Mouse (Mus musculus) forebrain, postnatal 0 days (tissue): Measurements from ENCODE around the gene Gm10775. TPM values are rescaled to one million over a fixed set of nuclear protein-coding genes. Genes with fewer than 3 reads are reported as not detected.
A peak's percentile ranks its signal among the peaks of the same experiment; 100 is the strongest.

Source experiments
- ATAC-seq: fragments of 200-750 bp; cut with Nextera tagmentation; 2 replicates; pipeline ENCODE4 v1.8.0; 2017; ENCODE audit warnings: mild to moderate bottlenecking, moderate library complexity
- DNase-seq: peaks from one replicate; pipeline ENCODE4 v3.0.0-alpha.2; 2015
- H3K27ac ChIP-seq: fragments of 300-500 bp; sonication (generic); 2 replicates; pipeline ENCODE4 v1.5.1; 2014; ENCODE audit warnings: low read depth, mild to moderate bottlenecking, antibody characterized with exemption, low read length, moderate library complexity, mixed read lengths
- H3K27me3 ChIP-seq: fragments of 300-500 bp; sonication (generic); 2 replicates; pipeline ENCODE4 v1.6.1; 2014; ENCODE audit warnings: mild to moderate bottlenecking, low read length, mixed read lengths; ENCODE audit not compliant: insufficient read depth
- H3K36me3 ChIP-seq: fragments of 300-500 bp; sonication (generic); 2 replicates; pipeline ENCODE4 v1.6.1; 2014; ENCODE audit warnings: mild to moderate bottlenecking, moderate library complexity; ENCODE audit not compliant: insufficient read depth
- H3K4me1 ChIP-seq: fragments of 300-500 bp; sonication (generic); 2 replicates; pipeline ENCODE4 v1.6.1; 2014; ENCODE audit warnings: antibody characterized with exemption; ENCODE audit not compliant: insufficient read depth
- H3K4me2 ChIP-seq: fragments of 300-500 bp; sonication (generic); 2 replicates; pipeline ENCODE4 v1.6.1; 2014; ENCODE audit warnings: low read depth, mild to moderate bottlenecking, moderate library complexity
- H3K4me3 ChIP-seq: fragments of 300-500 bp; sonication (generic); 2 replicates; pipeline ENCODE4 v1.5.1; 2014; ENCODE audit warnings: low read depth, low read length, mixed read lengths
- H3K9ac ChIP-seq: fragments of 300-500 bp; sonication (generic); 2 replicates; pipeline ENCODE4 v1.6.1; 2014; ENCODE audit warnings: mild to moderate bottlenecking
- H3K9me3 ChIP-seq: fragments of 300-500 bp; sonication (generic); 2 replicates; pipeline ENCODE4 v1.6.1; 2016; ENCODE audit warnings: low read length
- CTCF ChIP-seq: sonication (generic); IDR thresholded peaks from 2 replicates; pipeline ENCODE4 v1.5.1; 2016; ENCODE audit warnings: antibody characterized with exemption, control low read depth, low read depth
- WGBS: fragments of 180-500 bp; shearing (Covaris S2); extraction: QIAGEN DNeasy Blood & Tissue Kit; methylation state at CpG from one replicate; pipeline ENCODE4 v1.1.7; 2014; 5-methylcytosine and 5-hydroxymethylcytosine counted together
- polyA plus RNA-seq: library from polyadenylated mRNA; unstranded; fragments of >200 nt; fragmentation: Nextera tagmentation; extraction: Ambion mirVana; gene quantifications from 2 replicates; pipeline ENCODE4 v1.2.1, GENCODE M21; 2015
- total RNA-seq: library from RNA; depleted of rRNA; stranded (reverse); fragments of >200 nt; gene quantifications from 2 replicates; pipeline ENCODE4 v1.2.3, GENCODE M21; 2014

The Gm10775 gene
- total and polyA plus RNA-seq, 2 experiments from 2014 or later: 1.1 TPM; not detected in 1

- no peak for ATAC-seq
- Histone ChIP-seq H3K4me3 (peak overlapping the region; percentile 73), H3K4me2 (peak overlapping the region; percentile 96), H3K9ac (no peak overlapping the region), H3K27ac (no peak overlapping the region), H3K36me3 (no peaks in the 10 kb centered on the region), H3K4me1 (peaks cover 7% of the 10 kb centered on the region; the same call in 1 of the 2 replicates), H3K9me3 (0 out of 2 replicates have a peak, but pooled peaks cover 4% of the 10 kb centered on the region), H3K27me3 (no peaks in the 10 kb centered on the region)
- TF ChIP-seq CTCF: no peak
- DNase-seq: no peak
- WGBS: 45% methylated on average over 27 of the region's 27 CpGs
Measured at GRCm38 (mm10) chr13:65242319-65242787, 17.0 kb upstream of the Gm10775 start.

GRCm38 (mm10) chr13:65243273-65243672, 16.1 kb upstream of the Gm10775 start:
- DNase-seq (no peak), ATAC-seq (no peak)
- Histone ChIP-seq H3K4me2 (no peak overlapping the region), H3K27me3 (no peaks in the 10 kb centered on the region), H3K9ac (no peak overlapping the region), H3K4me3 (no peak overlapping the region), H3K9me3 (0 out of 2 replicates have a peak, but pooled peaks cover 6% of the 10 kb centered on the region), H3K27ac (no peak overlapping the region), H3K4me1 (peaks cover 7% of the 10 kb centered on the region; the same call in 1 of the 2 replicates), H3K36me3 (no peaks in the 10 kb centered on the region)
- no peak for TF ChIP-seq CTCF
- WGBS: 96% methylated on average over 4 of the region's 4 CpGs

- no peaks in the 10 kb centered on the region for H3K4me1 ChIP-seq
- H3K27me3 ChIP-seq: no peaks in the 10 kb centered on the region
- H3K4me2 ChIP-seq: peak overlapping the region; percentile 41
- WGBS: 33% methylated on average over 36 of the region's 36 CpGs
- ATAC-seq: peak; percentile 89
- H3K9ac ChIP-seq: peak overlapping the region; percentile 35
- TF ChIP-seq CTCF: no peak
- H3K27ac ChIP-seq: peak overlapping the region; percentile 40; the same call in 1 of the 2 replicates
- peak; percentile 81 for DNase-seq
- peaks cover 47% of the 10 kb centered on the region; the same call in 1 of the 2 replicates for H3K9me3 ChIP-seq
- H3K4me3 ChIP-seq: peak overlapping the region; percentile 25
- H3K36me3 ChIP-seq: peaks cover 9% of the 10 kb centered on the region; the same call in 1 of the 2 replicates
Measured at GRCm38 (mm10) chr13:65258175-65258954, 974 bp upstream of the Gm10775 start.

- ATAC-seq (no peak), DNase-seq (no peak)
- Histone ChIP-seq H3K9me3 (peaks cover 50% of the 10 kb centered on the region; the same call in 1 of the 2 replicates), H3K4me2 (no peak overlapping the region), H3K4me3 (no peak overlapping the region), H3K27me3 (no peaks in the 10 kb centered on the region), H3K36me3 (peaks cover 18% of the 10 kb centered on the region; the same call in 1 of the 2 replicates), H3K27ac (no peak overlapping the region), H3K4me1 (no peaks in the 10 kb centered on the region), H3K9ac (no peak overlapping the region)
- 96% methylated on average over 5 of the region's 5 CpGs for WGBS
- TF ChIP-seq CTCF: no peak
Measured at GRCm38 (mm10) chr13:65262086-65262485, 2.7 kb downstream of the Gm10775 start.

- ATAC-seq (peak; percentile 21), DNase-seq (no peak)
- H3K27me3 ChIP-seq: no peaks in the 10 kb centered on the region
- peak overlapping the region; percentile 92 for H3K27ac ChIP-seq
- H3K4me1 ChIP-seq: peaks cover 3% of the 10 kb centered on the region; the same call in 1 of the 2 replicates
- peak overlapping the region; percentile 60 for H3K4me2 ChIP-seq
- 16% methylated on average over 9 of the region's 9 CpGs for WGBS
- peaks cover 11% of the 10 kb centered on the region for H3K9me3 ChIP-seq
- H3K4me3 ChIP-seq: peak overlapping the region; percentile 80
- TF ChIP-seq CTCF: 0 out of 2 replicates have a peak, but pooled peaks have one; percentile 2
- peak overlapping the region; percentile 81 for H3K9ac ChIP-seq
- H3K36me3 ChIP-seq: peaks cover 7% of the 10 kb centered on the region; the same call in 1 of the 2 replicates
Measured at GRCm38 (mm10) chr13:65277994-65278382, 18.6 kb downstream of the Gm10775 start.

GRCm38 (mm10) chr13:65278383-65279341, 19.3 kb downstream of the Gm10775 start, which contains the start of gene Zfp369:
TSS of gene Zfp369 (plus strand) at chr13:65278814.
- no peaks in the 10 kb centered on the region for H3K27me3 ChIP-seq
- DNase-seq (peak; percentile 97), ATAC-seq (peak; percentile 98)
- H3K9me3 ChIP-seq: peaks cover 5% of the 10 kb centered on the region; the same call in 1 of the 2 replicates
- WGBS: 1% methylated on average over 50 of the region's 50 CpGs
- peak within 1 kb of the TSS; percentile 60 for H3K4me2 ChIP-seq
- H3K27ac ChIP-seq: peak within 1 kb of the TSS; percentile 92
- peak within 1 kb of the TSS; percentile 81 for H3K9ac ChIP-seq
- peak; percentile 52 for TF ChIP-seq CTCF
- peaks cover 3% of the 10 kb centered on the region; the same call in 1 of the 2 replicates for H3K4me1 ChIP-seq
- H3K36me3 ChIP-seq: peaks cover 7% of the 10 kb centered on the region; the same call in 1 of the 2 replicates
- peak within 1 kb of the TSS; percentile 80 for H3K4me3 ChIP-seq
